Mouse (Mus musculus): ENCODE results near the gene Cdh18.

- no peak for TF ChIP-seq POLR2A (IDR thresholded peaks at IDR 0.05; ENCODE audit: low read depth, low read length)
- TF ChIP-seq CTCF (IDR thresholded peaks at IDR 0.05; ENCODE audit: extremely low read depth, insufficient read length, insufficient replicate concordance, low read depth, low read length) = no peak
Measured at GRCm38 (mm10) chr15:23317409-23317808, 768.6 kb downstream of the Cdh18 start.

Measured in small intestine, adult 2 months (tissue).